Mouse (Mus musculus) myocyte (in vitro differentiated cells): ENCODE measurements around the gene Cyfip2. TPM values are rescaled to one million over a fixed set of nuclear protein-coding genes. Genes with fewer than 3 reads are reported as not detected.
"Not testable (repeated sequence)": the region's sequence is repeated elsewhere in the genome, so short reads cannot be mapped to it uniquely, and the experiment has no call there.

ENCODE experiments used
- H3K27me3 ChIP-seq: one replicate; pipeline ENCODE4 v1.6.1; 2011; ENCODE audit not compliant: control insufficient read depth, insufficient read depth, insufficient read length
- H3K36me3 ChIP-seq: one replicate; pipeline ENCODE4 v1.6.1; 2011; ENCODE audit not compliant: control insufficient read depth, insufficient read depth
- H3K4me2 ChIP-seq: one replicate; pipeline ENCODE4 v1.6.1; 2011; ENCODE audit warnings: low read depth, control low read depth
- H3K4me3 ChIP-seq: one replicate; pipeline ENCODE4 v1.5.1; 2011; ENCODE audit warnings: mild to moderate bottlenecking, control low read depth, moderate library complexity
- H3K79me2 ChIP-seq: one replicate; pipeline ENCODE4 v1.6.1; 2011; ENCODE audit not compliant: control insufficient read depth, insufficient read depth
- H3ac ChIP-seq: one replicate; pipeline ENCODE4 v1.6.1; 2011; ENCODE audit not compliant: control insufficient read depth, insufficient read length
- CEBPB ChIP-seq: IDR thresholded peaks from 2 replicates; pipeline ENCODE4 v1.6.1; 2011; ENCODE audit warnings: mild to moderate bottlenecking, moderate library complexity; ENCODE audit not compliant: poor library complexity, insufficient read depth, severe bottlenecking
- E2F4 ChIP-seq: IDR thresholded peaks from one replicate; pipeline ENCODE4 v1.6.1; 2011; ENCODE audit warnings: mild to moderate bottlenecking, control low read depth, moderate library complexity; ENCODE audit not compliant: insufficient read depth
- MAX ChIP-seq: IDR thresholded peaks from one replicate; pipeline ENCODE4 v1.6.1; 2011; ENCODE audit warnings: low read depth, mild to moderate bottlenecking, control low read depth
- MYOD1 ChIP-seq, 3 experiments: IDR thresholded peaks; one replicate each; pipeline ENCODE4 v1.6.1; 2011; ENCODE audit warnings: control low read depth in 2 of 3, low read depth in 2 of 3, mild to moderate bottlenecking in 2 of 3, moderate library complexity in 1 of 3; ENCODE audit not compliant: insufficient read length in 2 of 3, control insufficient read depth in 1 of 3
- MYOG ChIP-seq, 3 experiments: IDR thresholded peaks; one replicate each; pipeline ENCODE4 v1.6.1; 2011; ENCODE audit warnings: control low read depth in 2 of 3, low read depth in 2 of 3, mild to moderate bottlenecking in 2 of 3; ENCODE audit not compliant: insufficient read length in 2 of 3, control insufficient read depth in 1 of 3, insufficient read depth in 1 of 3
- POLR2A ChIP-seq: IDR thresholded peaks from one replicate; pipeline ENCODE4 v1.6.1; 2011; ENCODE audit warnings: low read depth, mild to moderate bottlenecking, control low read depth, moderate library complexity; ENCODE audit not compliant: insufficient read length
- POLR2AphosphoS2 ChIP-seq: IDR thresholded peaks from one replicate; pipeline ENCODE4 v1.6.1; 2011; ENCODE audit warnings: low read depth, control low read depth; ENCODE audit not compliant: insufficient read length
- REST ChIP-seq: IDR thresholded peaks from one replicate; pipeline ENCODE4 v1.6.1; 2011; ENCODE audit warnings: mild to moderate bottlenecking, control low read depth, moderate library complexity; ENCODE audit not compliant: insufficient read depth, insufficient read length
- SRF ChIP-seq: IDR thresholded peaks from one replicate; pipeline ENCODE4 v1.6.1; 2011; ENCODE audit warnings: low read depth; ENCODE audit not compliant: control insufficient read depth, insufficient read length
- TCF12 ChIP-seq: IDR thresholded peaks from one replicate; pipeline ENCODE4 v1.6.1; 2011; ENCODE audit warnings: mild to moderate bottlenecking, control low read depth; ENCODE audit not compliant: poor library complexity, insufficient read depth, severe bottlenecking
- TCF3 ChIP-seq: IDR thresholded peaks from one replicate; pipeline ENCODE4 v1.6.1; 2011; ENCODE audit warnings: low read depth, control low read depth; ENCODE audit not compliant: insufficient read length
- USF1 ChIP-seq: IDR thresholded peaks from one replicate; pipeline ENCODE4 v1.6.1; 2011; ENCODE audit warnings: low read depth, mild to moderate bottlenecking, control low read depth, moderate library complexity
- polyA plus RNA-seq: library from polyadenylated mRNA; unstranded; fragments of >200 nt; fragmentation: generic; extraction: Trizol; gene quantifications from one replicate; pipeline ENCODE4 v1.2.1, GENCODE M21; 2012; ENCODE audit warnings: missing spikeins

The Cyfip2 gene
- polyA plus RNA-seq, 1 experiment, result 16.9 TPM

DNA sequence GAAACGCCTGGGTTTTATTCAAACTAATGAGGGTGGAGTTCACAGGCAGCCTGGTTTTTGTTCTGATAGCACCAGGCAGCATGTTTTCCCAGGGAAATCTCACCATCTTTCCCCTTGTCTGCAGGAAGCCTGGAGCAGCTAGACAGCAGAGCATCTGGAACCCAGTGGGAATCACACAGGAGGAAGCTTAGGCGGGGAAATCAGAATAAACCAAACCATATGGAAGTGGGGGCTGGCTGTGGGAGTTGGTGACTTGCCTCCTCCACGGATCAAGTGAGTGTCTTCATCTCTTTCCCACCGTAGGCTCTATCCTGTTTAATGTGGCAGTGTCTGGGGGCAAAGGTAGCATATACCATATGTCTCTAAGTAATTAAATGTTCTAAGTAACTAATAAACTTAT, 127.2 kb downstream of the Cyfip2 start:
- H3K4me2 ChIP-seq, result no peak overlapping the region
- no peaks in the 10 kb centered on the region for H3K27me3 ChIP-seq
- H3K36me3 ChIP-seq, result no peaks in the 10 kb centered on the region
- TF ChIP-seq SRF (no peak), REST (no peak)
- no peak overlapping the region for H3ac ChIP-seq
- no peak overlapping the region for H3K4me3 ChIP-seq
- H3K79me2 ChIP-seq, result no peaks in the 10 kb centered on the region

DNA sequence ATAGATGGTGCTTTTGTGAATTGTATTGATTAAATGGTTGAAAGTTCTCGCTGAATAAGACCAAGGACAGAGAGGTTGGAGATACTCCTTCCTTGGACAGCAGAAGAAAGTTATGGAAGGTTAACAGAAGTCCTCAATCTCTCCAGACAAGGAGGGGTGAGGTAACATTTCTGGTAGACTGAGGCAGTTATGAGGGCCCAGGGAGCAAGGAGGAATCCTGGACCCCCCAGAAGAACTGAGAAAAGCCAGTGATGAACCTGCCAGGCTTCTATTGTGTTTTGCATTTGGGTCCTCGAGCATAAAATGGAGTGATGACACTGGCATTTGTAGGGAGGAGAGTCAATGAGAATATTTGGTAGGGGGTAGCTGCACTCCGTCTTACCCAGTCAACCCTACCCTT, 127.7 kb downstream of the Cyfip2 start:
- no peak overlapping the region for H3K4me3 ChIP-seq
- no peaks in the 10 kb centered on the region for H3K27me3 ChIP-seq
- no peaks in the 10 kb centered on the region for H3K36me3 ChIP-seq
- no peak overlapping the region for H3K4me2 ChIP-seq
- H3K79me2 ChIP-seq, result no peaks in the 10 kb centered on the region
- no peak for TF ChIP-seq POLR2A
- TF ChIP-seq MYOG (IDR thresholded peaks at IDR 0.05; ENCODE audit: control insufficient read depth in 1 of 3, insufficient read depth in 1 of 3, insufficient read length in 2 of 3, low read depth in 2 of 3), result no peak
- no peak for TF ChIP-seq SRF
- TF ChIP-seq CEBPB, result no peak
- no peak for TF ChIP-seq MYOD1 (IDR thresholded peaks at IDR 0.05; ENCODE audit: control insufficient read depth in 1 of 3, insufficient read length in 2 of 3, low read depth in 2 of 3)
- no peak overlapping the region for H3ac ChIP-seq

DNA sequence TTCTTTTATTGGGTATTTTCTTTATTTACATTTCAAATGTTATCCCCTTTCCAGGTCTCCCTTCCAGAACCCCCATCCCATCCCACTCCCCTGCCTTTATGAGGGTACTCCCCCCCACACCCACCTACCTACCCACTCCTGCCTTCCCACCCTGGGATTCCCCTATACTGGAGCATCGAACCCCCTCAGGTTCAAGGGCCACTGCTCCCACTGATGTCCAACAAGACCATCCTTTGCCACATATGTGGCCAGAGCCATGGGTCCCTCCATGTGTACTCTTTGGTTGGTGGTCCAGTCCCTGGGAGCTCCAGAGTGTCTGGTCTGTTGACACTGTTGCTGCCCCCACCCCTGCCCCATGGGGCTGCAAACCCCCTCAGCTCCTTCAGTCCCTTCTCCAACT, 130.6 kb downstream of the Cyfip2 start:
- H3K27me3 ChIP-seq, H3ac ChIP-seq: not testable (repeated sequence)

GRCm38 (mm10) chr11:46177246-46178043, 135.2 kb downstream of the Cyfip2 start:
- Histone ChIP-seq H3K4me2 (no peak overlapping the region), H3K36me3 (no peaks in the 10 kb centered on the region), H3ac (no peak overlapping the region), H3K4me3 (no peak overlapping the region), H3K79me2 (no peaks in the 10 kb centered on the region), H3K27me3 (no peaks in the 10 kb centered on the region)
- no peak for TF ChIP-seq MAX

More for the DNA sequence above, 130.6 kb downstream of the Cyfip2 start:
- H3K4me3 ChIP-seq, H3K36me3 ChIP-seq, H3K79me2 ChIP-seq, H3K4me2 ChIP-seq: not testable (repeated sequence)

- H3K36me3 ChIP-seq, result no peaks in the 10 kb centered on the region
- no peak overlapping the region for H3K4me3 ChIP-seq
These were observed 136.5 kb downstream of the Cyfip2 start for GRCm38 (mm10) chr11:46176155-46176554.

DNA sequence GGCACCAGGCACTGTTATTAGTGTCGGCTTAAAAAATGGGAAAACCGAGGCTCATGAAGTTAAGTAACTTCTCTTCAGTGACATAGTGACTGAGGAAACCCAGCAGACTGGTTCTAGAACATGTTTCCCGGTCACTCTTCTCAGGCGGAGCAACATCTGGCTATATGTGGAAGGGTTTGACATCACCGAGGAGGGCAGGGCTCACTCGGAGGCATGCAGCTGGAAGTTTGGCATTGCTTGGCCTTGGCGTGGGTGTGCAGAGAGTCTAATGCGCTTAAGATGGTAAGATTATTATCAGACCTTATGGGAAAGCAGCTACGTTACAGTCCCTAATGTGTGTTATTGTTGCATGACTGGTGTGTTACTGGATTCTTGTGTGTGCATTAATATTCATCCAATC, 140.5 kb downstream of the Cyfip2 start:
- no peaks in the 10 kb centered on the region for H3K27me3 ChIP-seq
- TF ChIP-seq USF1 (no peak), SRF (no peak), MYOD1 (IDR thresholded peaks at IDR 0.05; ENCODE audit: control insufficient read depth in 1 of 3, insufficient read length in 2 of 3, low read depth in 2 of 3) (no peak), E2F4 (no peak), MAX (no peak)

More at GRCm38 (mm10) chr11:46176155-46176554, 136.5 kb downstream of the Cyfip2 start:
- Histone ChIP-seq H3ac (no peak overlapping the region), H3K27me3 (no peaks in the 10 kb centered on the region), H3K79me2 (no peaks in the 10 kb centered on the region), H3K4me2 (no peak overlapping the region)
- TF ChIP-seq MAX, result no peak
- no peak for TF ChIP-seq TCF3
- TF ChIP-seq TCF12, result no peak
- no peak for TF ChIP-seq MYOG (IDR thresholded peaks at IDR 0.05; ENCODE audit: control insufficient read depth in 1 of 3, insufficient read depth in 1 of 3, insufficient read length in 2 of 3, low read depth in 2 of 3)
- TF ChIP-seq USF1, result no peak
- TF ChIP-seq CEBPB, result no peak
- no peak for TF ChIP-seq REST
- TF ChIP-seq MYOD1 (IDR thresholded peaks at IDR 0.05; ENCODE audit: control insufficient read depth in 1 of 3, insufficient read length in 2 of 3, low read depth in 2 of 3), result no peak
- TF ChIP-seq E2F4, result no peak
- TF ChIP-seq POLR2AphosphoS2, result no peak

More for the DNA sequence above, 140.5 kb downstream of the Cyfip2 start:
- no peak overlapping the region for H3ac ChIP-seq
- H3K4me2 ChIP-seq, result no peak overlapping the region
- no peaks in the 10 kb centered on the region for H3K79me2 ChIP-seq
- H3K4me3 ChIP-seq, result no peak overlapping the region
- no peaks in the 10 kb centered on the region for H3K36me3 ChIP-seq
